Comparison of ENCODE assay signal across 8 mouse cellular contexts in genomic region chr19:45540657-45541408, GRCm38 (mm10). TPM values are rescaled to one million over a fixed set of nuclear protein-coding genes. Genes with fewer than 3 reads are reported as not detected.
DNase-seq lines count a peak whose midpoint lies in the region; ATAC-seq lines count a peak whose summit lies in the region.

No protein-coding gene starts in this region.

- WGBS in embryonic facial prominence, embryonic 11.5 days, result 33% methylated on average over 8 of the region's 8 CpGs
- 13% methylated on average over 8 of the region's 8 CpGs for WGBS in hindbrain, embryonic 16.5 days
- 20% methylated on average over 8 of the region's 8 CpGs for WGBS in neural tube, embryonic 13.5 days

- ATAC-seq in embryonic facial prominence, embryonic 11.5 days (replicated peaks; ENCODE audit: insufficient number of reproducible peaks, low FRiP score, low TSS enrichment, low read depth), result no peak
- ATAC-seq in hindbrain, embryonic 16.5 days, result peak; percentile 11
- peak; percentile 23; the same call in 1 of the 2 replicates for ATAC-seq in neural tube, embryonic 13.5 days (ENCODE audit: low read depth)

- no peak overlapping the region for H3K27ac ChIP-seq in embryonic facial prominence, embryonic 11.5 days (replicated peaks; ENCODE audit: low read depth, low read length)
- peak overlapping the region; percentile 77 for H3K27ac ChIP-seq in hindbrain, embryonic 16.5 days (ENCODE audit: low read depth, low read length)
- peak overlapping the region; percentile 91 for H3K27ac ChIP-seq in neural tube, embryonic 13.5 days (replicated peaks)

- H3K4me2 ChIP-seq in embryonic facial prominence, embryonic 11.5 days (ENCODE audit: low read depth, low read length), result peak overlapping the region; percentile 84
- H3K4me2 ChIP-seq in hindbrain, embryonic 16.5 days (ENCODE audit: low read length), result peak overlapping the region; percentile 84
- peak overlapping the region; percentile 60 for H3K4me2 ChIP-seq in neural tube, embryonic 13.5 days

- no peaks in the 10 kb centered on the region for H3K9me3 ChIP-seq in embryonic facial prominence, embryonic 11.5 days (replicated peaks; ENCODE audit: control insufficient read depth, low read length)
- no peaks in the 10 kb centered on the region for H3K9me3 ChIP-seq in hindbrain, embryonic 16.5 days (ENCODE audit: control insufficient read depth, low read length)
- H3K9me3 ChIP-seq in neural tube, embryonic 13.5 days, result no peaks in the 10 kb centered on the region

- H3K36me3 ChIP-seq in embryonic facial prominence, embryonic 11.5 days (replicated peaks; ENCODE audit: control insufficient read depth, insufficient read depth, low read depth, low read length), result no peaks in the 10 kb centered on the region
- H3K36me3 ChIP-seq in hindbrain, embryonic 16.5 days (ENCODE audit: control insufficient read depth, insufficient read depth, low read length), result no peaks in the 10 kb centered on the region
- no peaks in the 10 kb centered on the region for H3K36me3 ChIP-seq in neural tube, embryonic 13.5 days

- H3K4me3 ChIP-seq in embryonic facial prominence, embryonic 11.5 days (ENCODE audit: low read depth, low read length), result peak overlapping the region; percentile 35
- H3K4me3 ChIP-seq in hindbrain, embryonic 16.5 days (ENCODE audit: low read length), result peak overlapping the region; percentile 49
- H3K4me3 ChIP-seq in neural tube, embryonic 13.5 days, result peak overlapping the region; percentile 32

- intact Hi-C loops in left cerebral cortex, postnatal 10 days (cut with DNase I), result loop anchor here (5.0 to 10.0 kb wide), 2 partner anchors 54 to 236 kb away; no protein-coding TSS in a partner anchor
- intact Hi-C loops in left cerebral cortex, postnatal 36 days (cut with DNase I), result loop anchor here (5.0 to 10.0 kb wide), 3 partner anchors 54 to 466 kb away; partner anchors contain the start of gene Kazald1
- intact Hi-C loops in heart, postnatal 10 days (cut with DNase I), result loop anchor here (5.0 kb wide), 1 partner anchor 104 kb away; no protein-coding TSS in a partner anchor

- peak overlapping the region; percentile 57 for H3K9ac ChIP-seq in embryonic facial prominence, embryonic 11.5 days (replicated peaks; ENCODE audit: low read length)
- H3K9ac ChIP-seq in hindbrain, embryonic 16.5 days (ENCODE audit: low read depth, low read length), result peak overlapping the region; percentile 69
- H3K9ac ChIP-seq in neural tube, embryonic 13.5 days, result peak overlapping the region; percentile 66

- H3K27me3 ChIP-seq in embryonic facial prominence, embryonic 11.5 days (ENCODE audit: control insufficient read depth, insufficient read depth, low read length), result peaks cover 21% of the 10 kb centered on the region
- H3K27me3 ChIP-seq in hindbrain, embryonic 16.5 days (replicated peaks; ENCODE audit: control insufficient read depth, insufficient read depth, low read length), result peaks cover 12% of the 10 kb centered on the region
- H3K27me3 ChIP-seq in neural tube, embryonic 13.5 days, result peaks cover 28% of the 10 kb centered on the region

- DNase-seq in left cerebral cortex, postnatal 10 days (ENCODE audit: extremely low spot score in 1 of 2, low spot score in 2 of 2), result peak; percentile 43 to 64
- DNase-seq in left cerebral cortex, postnatal 36 days (ENCODE audit: low spot score in 2 of 2), result no peak
- no peak for DNase-seq in embryonic facial prominence, embryonic 11.5 days (ENCODE audit: low spot score)
- DNase-seq in embryo, embryonic 9.5 days (ENCODE audit: extremely low spot score), result no peak
- no peak for DNase-seq in adrenal gland, postnatal 36 days
- no peak for DNase-seq in heart, postnatal 10 days

- H3K4me1 ChIP-seq in embryonic facial prominence, embryonic 11.5 days (ENCODE audit: control insufficient read depth, insufficient read depth, low read length), result peaks cover 4% of the 10 kb centered on the region; the same call in 1 of the 2 replicates
- H3K4me1 ChIP-seq in hindbrain, embryonic 16.5 days (ENCODE audit: control insufficient read depth, insufficient read depth, low read depth, low read length), result peaks cover 21% of the 10 kb centered on the region
- peaks cover 79% of the 10 kb centered on the region for H3K4me1 ChIP-seq in neural tube, embryonic 13.5 days (replicated peaks)

RNA-seq across cellular contexts. Expression of gene Poll, which starts 19.5 kb away (rescaled TPM):
- total RNA-seq in left cerebral cortex, postnatal 10 days (2021), result 1 to 10 TPM; 5.4 to 5.8 TPM
- 1 to 10 TPM; 9.0 to 9.8 TPM for total RNA-seq in left cerebral cortex, postnatal 36 days (2021)
- polyA plus RNA-seq in embryonic facial prominence, embryonic 11.5 days (2014; fragmentation: Nextera tagmentation; extraction: Ambion mirVana), result 15.3 and 18.2 TPM in 2 replicates
- 11.1 and 14.6 TPM in 2 replicates for polyA plus RNA-seq in hindbrain, embryonic 16.5 days (2015; fragmentation: Nextera tagmentation; extraction: Ambion mirVana)
- 12.0 and 14.2 TPM in 2 replicates for polyA plus RNA-seq in neural tube, embryonic 13.5 days (2015; fragmentation: Nextera tagmentation; extraction: Ambion mirVana)
- total RNA-seq in adrenal gland, postnatal 36 days (2021), result 10 to 100 TPM; 10.8 to 13.9 TPM
- total RNA-seq in heart, postnatal 10 days (2021), result 1 to 10 TPM; 7.4 to 8.9 TPM

RNA-seq across cellular contexts. Expression of gene Gm17018, which starts 19.6 kb away (rescaled TPM):
- 10 to 100 TPM; 55.4 to 58.4 TPM for total RNA-seq in left cerebral cortex, postnatal 10 days (2021)
- 10 to 100 TPM; 74.2 to 75.2 TPM for total RNA-seq in left cerebral cortex, postnatal 36 days (2021)
- polyA plus RNA-seq in embryonic facial prominence, embryonic 11.5 days (2014; fragmentation: Nextera tagmentation; extraction: Ambion mirVana), result 50.1 and 54.5 TPM in 2 replicates
- 77.0 and 85.7 TPM in 2 replicates for polyA plus RNA-seq in hindbrain, embryonic 16.5 days (2015; fragmentation: Nextera tagmentation; extraction: Ambion mirVana)
- polyA plus RNA-seq in neural tube, embryonic 13.5 days (2015; fragmentation: Nextera tagmentation; extraction: Ambion mirVana), result 63.4 and 66.7 TPM in 2 replicates
- total RNA-seq in adrenal gland, postnatal 36 days (2021), result 10 to 100 TPM; 30.3 to 30.5 TPM
- 10 to 100 TPM; 15.0 to 16.5 TPM for total RNA-seq in heart, postnatal 10 days (2021)

Comparison
In these comparisons a context has a peak if more than half of its experiments do, and no peak if none do; other contexts are left out.
1. DNase-seq: peak in left cerebral cortex, postnatal 10 days (2 of 2); none in left cerebral cortex, postnatal 36 days (0 of 2), embryonic facial prominence, embryonic 11.5 days (single experiment), embryo, embryonic 9.5 days (single experiment), adrenal gland, postnatal 36 days (0 of 2) and heart, postnatal 10 days (0 of 2).
2. Peak in every context shown above with its lines, with median percentiles within 50 percentile points of each other: H3K4me2 ChIP-seq, H3K4me3 ChIP-seq and H3K9ac ChIP-seq.